Mouse (Mus musculus) cerebellum, postnatal 25 days (tissue): ENCODE measurements at regions not wholly inside any gene's neighbourhood (a gene's known extent, or its start where the extent isn't known, plus 50 kb on each side); places are given as distances from the start of the nearest gene placed in this dataset.
A peak's percentile ranks its signal among the peaks of the same experiment; 100 is the strongest.

Experiments
- DNase-seq, 2 experiments: peaks; one replicate each; pipeline ENCODE4 v3.0.0; 2021; ENCODE audit warnings: mixed read lengths in 2 of 2

DNA sequence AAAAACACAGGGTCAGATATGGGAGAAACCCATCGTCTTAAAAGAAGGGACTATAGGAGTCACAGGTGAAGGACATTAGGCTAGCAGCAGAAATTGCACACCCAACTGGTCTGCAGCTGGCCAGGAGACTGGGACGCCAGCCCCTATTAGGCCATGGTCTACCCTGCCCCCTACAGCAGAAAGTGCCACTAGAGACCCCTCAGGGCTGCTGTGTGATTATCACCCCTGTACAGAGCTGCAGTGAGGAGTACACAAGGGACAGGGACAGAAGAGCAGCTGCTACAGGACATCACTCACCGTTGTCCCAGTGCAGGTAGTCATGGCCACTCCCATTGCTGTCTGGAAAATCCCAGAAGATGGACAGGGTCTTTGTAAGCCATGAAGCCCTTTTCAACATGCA, 157.9 kb upstream of the Agap1 start:
- no peak for DNase-seq

- no peak for DNase-seq
Measured at GRCm38 (mm10) chr1:89297766-89298165, 156.8 kb upstream of the Agap1 start.

DNA sequence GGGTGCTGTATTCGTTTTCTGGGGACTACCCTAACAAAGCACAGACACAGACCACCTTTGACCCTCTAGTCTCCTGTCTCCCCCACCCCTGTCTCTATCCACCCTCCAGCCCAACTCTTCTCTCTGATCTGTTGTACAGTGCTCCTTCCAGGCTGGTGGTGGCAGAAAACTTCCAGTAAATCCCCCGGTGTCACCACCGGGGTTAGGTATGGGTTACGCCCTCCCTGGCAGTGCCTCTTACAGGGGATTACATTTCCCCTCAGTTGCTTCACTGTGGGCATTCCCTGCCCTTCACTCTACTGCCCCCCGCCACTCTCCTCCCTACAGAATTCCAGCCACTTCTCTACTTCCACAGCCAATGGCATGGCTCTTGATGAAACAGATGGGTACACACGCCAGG, 153.5 kb upstream of the Agap1 start:
- no peak for DNase-seq

- peak; percentile 17 to 19 for DNase-seq
Measured at GRCm38 (mm10) chr1:89302368-89302951, 152.1 kb upstream of the Agap1 start.

DNA sequence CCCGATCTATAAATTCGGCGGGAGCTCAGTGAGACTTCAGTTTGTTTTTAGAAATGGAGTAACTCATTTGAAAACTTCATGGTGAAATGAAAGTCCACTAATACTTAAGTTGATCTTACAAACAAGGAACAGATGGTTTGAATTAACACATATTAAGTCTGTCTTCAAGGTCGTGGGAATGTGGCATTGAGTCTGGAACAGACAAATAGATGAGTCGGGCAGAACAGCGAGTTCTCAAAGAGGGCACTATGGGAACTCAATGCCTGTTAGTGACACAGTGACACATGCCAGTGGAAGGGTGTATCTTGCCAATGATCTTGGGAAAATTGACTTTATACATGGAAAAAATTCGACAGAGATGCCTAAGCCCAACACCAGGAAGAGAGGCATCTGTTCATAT, 149.4 kb upstream of the Agap1 start:
- DNase-seq: no peak

DNA sequence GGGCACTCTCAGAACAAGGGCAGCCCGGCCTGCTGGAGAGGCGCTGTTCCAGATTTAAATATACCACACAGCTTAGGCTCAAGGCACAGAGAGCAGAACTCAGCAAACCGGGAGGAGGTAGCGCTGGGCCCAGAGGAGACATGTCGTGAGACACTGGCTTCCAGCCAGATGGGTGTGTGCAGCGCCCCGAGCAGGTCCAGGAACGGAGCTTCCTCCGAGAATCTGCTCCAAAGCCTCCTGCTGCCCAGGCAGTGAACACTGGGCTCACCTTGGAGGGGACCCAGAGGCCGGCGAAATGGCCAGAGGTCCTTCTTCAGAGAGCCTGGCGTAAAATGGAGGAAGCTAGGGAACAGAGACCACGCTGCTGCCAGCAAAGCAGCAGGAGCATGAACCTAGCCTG, 145.8 kb upstream of the Agap1 start:
- DNase-seq: peak; percentile 82 to 87

- DNase-seq: no peak
Measured at GRCm38 (mm10) chr1:89313064-89313463, 141.5 kb upstream of the Agap1 start.

GRCm38 (mm10) chr1:89317897-89318296, 136.7 kb upstream of the Agap1 start:
- DNase-seq: no peak

DNA sequence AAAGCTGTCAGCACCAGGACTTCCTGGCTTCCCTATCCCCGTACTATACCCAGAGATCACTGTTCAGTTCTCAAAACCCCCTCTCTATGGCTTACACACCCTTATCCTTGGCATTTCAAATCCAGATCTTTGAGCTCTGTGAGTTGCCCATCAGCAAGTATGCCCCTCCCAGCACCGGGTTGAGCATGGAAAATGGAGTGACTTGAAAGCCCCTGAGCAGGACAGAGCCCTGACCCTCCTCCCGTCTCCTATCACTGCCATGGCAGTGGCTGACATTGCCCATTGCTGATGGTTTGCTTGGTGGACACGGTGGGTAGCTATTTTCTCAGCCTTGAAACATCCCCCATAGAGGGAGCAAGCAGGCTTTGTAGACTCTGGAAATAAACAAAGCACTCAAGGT, 135.9 kb upstream of the Agap1 start:
- DNase-seq: no peak

DNA sequence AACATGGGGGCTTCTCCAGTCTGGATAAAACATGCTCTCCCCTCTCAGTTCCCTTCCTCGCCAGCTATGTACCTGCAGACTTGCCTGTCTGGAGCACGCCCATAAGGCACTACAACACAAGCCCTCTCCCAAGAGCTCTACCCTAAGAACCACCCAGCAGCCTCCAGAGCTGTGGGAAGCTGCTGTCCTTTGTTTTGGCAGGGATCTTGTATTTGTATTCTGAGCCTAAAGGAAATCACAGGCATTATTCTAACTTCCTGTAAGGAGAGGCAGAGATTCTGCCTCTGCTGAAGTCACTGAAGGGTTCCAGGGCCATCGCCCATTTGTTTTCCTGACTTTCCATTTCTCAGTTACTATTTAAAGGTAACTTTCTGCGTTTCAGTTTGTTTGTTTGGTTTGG, 132.0 kb upstream of the Agap1 start:
- DNase-seq: no peak

DNA sequence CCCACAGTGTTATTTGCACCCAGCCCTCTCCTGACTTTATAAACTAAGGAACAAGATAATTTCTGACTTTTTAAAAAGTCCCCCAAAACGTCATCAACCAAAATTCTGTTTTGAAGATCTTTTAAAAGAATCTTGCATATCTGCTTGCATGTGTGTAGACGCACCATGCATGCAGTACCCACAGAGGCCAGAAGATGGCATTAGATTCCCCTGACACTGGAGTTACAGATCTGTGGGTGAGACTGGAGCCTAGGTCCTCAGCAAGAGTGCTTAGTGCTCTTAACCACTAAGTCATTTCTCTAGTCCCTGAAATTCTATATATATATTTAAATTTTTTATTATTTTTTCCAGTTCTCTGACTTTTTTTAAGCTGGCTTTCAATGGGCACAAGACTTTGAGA, 131.5 kb upstream of the Agap1 start:
- DNase-seq: peak in 1 of 2 experiments; percentile 62

DNA sequence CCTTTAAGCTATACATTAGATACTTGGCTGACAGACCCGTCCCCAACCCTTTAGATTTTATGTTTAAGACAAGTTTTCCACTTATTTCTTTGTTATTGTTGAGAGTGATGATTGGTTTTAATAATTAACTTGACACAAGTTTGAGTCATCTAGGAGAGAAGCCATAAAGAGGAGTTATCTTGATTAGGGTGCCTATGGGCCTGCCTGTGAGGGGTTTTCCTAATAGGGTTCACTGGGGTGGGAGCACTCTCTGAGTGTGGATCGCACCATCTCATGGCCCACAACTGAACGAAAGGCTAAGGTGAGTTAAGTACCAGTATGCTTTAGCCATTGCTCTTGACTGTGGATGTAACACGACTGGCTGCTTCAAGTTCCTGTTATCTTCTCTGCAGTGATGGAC, 123.3 kb upstream of the Agap1 start:
- DNase-seq: no peak

- no peak for DNase-seq
Measured at GRCm38 (mm10) chr1:89332676-89333075, 121.9 kb upstream of the Agap1 start.

DNA sequence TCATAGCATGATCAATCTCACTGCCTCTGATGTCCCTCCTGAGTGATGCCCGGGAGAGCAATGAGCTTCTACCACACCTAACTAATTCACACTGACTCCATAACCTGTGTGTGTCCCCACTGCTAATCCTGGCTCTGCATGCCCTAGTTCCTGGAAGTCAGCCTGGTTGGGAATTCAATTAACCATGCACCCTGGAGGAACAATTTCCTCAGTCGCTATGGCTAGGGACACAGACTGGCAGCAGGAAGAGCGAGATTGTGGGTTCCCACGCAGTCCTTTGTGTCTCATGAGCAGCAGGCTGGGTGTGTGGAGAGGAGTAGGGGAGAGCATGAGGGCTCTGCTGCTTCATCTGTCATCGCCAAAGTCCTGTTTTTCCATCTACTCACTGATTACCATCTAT, 116.7 kb upstream of the Agap1 start:
- no peak for DNase-seq

DNA sequence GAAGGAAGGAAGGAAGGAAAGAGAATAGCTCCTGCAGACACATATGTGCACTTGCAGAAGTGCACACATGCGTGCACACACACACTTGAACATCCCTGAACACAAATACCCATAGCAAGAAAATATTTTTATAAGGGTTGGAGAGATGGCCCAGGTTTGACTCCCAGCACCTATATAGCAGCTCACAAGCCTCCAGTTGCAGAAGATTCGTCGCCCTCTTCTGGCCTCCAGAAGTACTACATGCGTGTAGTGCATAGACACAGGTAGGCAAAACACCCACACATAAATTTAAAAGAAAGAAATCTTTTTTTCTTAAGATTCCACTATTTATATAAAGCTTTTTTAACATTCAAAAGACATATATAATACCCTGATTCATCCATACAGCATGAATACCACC, 111.8 kb upstream of the Agap1 start:
- peak in 1 of 2 experiments; percentile 38 for DNase-seq

- DNase-seq: peak; percentile 62 to 76
Measured at GRCm38 (mm10) chr1:89344546-89344945, 110.1 kb upstream of the Agap1 start.

DNA sequence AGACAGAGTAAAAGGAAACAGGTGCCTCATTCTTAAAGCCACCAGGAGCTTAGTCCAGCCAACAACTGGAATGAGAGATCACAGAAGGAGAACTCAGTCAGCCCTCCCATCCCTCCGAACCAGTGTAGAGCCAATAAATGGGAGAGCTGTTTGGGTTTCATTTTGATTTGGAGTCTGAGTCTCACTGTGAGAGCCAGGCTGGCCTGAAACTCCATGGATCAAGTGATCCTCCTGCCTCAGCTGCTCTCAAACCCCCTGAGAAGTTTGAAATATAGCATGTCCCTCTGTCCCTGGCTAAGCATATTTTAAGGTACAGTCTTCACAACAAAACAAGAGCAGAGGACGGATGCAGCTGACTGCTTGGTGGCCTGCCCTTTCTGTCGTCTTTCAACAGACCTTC, 107.3 kb upstream of the Agap1 start:
- DNase-seq: no peak

- no peak for DNase-seq
Measured at GRCm38 (mm10) chr1:89352936-89353335, 101.7 kb upstream of the Agap1 start.

- DNase-seq: no peak
Measured at GRCm38 (mm10) chr1:89359257-89359656, 95.3 kb upstream of the Agap1 start.

DNA sequence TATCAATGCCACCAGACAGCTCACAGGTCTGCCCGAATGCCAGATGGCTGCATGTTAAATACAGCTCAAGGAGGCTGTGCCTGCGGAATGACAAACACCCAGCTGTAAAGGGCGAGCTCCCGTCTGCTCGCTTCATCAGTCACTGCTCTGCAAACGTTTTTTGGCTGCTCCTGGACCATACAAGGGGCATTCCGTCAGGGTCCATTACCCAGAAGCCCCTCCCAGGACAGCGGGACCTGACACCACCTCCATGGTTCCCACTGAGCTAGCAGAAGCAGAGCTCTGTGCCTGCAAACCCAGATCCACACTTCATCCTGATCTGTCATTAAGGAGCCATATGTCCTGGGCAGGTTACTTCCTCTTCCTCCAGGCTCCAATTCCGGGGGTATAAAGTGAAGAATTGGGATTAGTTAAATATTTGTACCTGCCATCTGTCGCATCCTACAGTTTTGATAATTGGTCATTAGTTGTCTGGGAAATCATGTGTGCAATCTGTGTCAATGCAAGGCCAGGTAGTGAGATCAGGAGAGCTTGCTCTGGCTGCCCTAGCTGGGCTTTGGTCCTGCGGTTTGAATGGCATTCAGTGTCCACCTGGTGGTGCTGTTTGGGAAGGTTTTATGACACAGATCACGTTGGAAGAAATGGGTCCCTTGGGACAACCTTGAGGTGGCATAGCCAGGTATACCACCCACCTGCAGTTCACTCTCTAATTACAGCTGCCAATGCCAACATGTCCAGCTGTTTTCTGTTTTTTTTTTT, 89.9 kb upstream of the Agap1 start:
- DNase-seq: peak; percentile 60 to 67

DNA sequence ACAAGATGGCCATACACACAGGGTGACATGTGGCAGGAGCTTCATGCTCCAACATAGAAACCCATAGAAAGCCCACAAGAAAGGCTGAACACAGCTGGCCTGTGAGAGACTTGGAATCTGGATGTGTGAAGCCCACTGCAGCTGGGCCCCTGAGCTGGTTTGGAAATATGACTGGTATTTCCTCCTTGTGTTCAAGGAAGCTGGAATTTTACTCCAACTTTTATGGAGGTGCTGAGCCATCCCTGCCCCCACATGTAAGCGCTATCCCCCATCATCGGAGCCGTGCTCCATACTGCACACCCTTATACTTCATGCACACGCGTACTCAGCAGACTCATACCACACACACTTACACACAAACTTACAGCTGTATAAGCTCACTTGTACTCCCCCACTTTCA, 87.7 kb upstream of the Agap1 start:
- no peak for DNase-seq

DNA sequence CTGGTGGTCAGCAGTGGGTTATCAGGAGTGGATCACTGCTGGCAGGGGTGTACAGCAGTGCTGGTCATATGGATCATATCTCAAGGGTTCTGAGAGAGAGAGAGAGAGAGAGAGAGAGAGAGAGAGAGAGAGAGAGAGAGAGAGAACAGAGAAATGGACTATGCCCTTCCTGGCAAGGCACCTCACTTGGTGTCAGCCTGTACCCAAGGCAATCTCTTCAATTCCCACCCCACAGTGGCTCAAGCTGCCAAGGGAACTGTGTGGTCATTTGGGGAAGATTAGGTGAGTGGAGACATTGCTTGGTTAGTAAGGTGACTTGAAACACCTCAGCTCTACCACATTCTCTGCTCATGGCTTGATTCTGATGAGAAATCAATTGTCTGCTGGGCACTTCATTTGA, 80.8 kb upstream of the Agap1 start:
- DNase-seq: no peak

- no peak for DNase-seq
Measured at GRCm38 (mm10) chr1:89374271-89374670, 80.3 kb upstream of the Agap1 start.

- peak; percentile 63 to 72 for DNase-seq
Measured at GRCm38 (mm10) chr1:89382021-89382420, 72.6 kb upstream of the Agap1 start.

GRCm38 (mm10) chr1:89385111-89385510, 69.5 kb upstream of the Agap1 start:
- no peak for DNase-seq
